Mouse (Mus musculus) mouse trophoblast stem cell (cell line): Measurements from ENCODE around the gene Ttf1.
"Not testable (repeated sequence)": the region's sequence is repeated elsewhere in the genome, so short reads cannot be mapped to it uniquely, and the experiment has no call there.

Experiments used
- in situ Hi-C, 2 experiments: fragments of 300-500 bp; cut with MseI, MboI; formaldehyde crosslinking; loops; 2 replicates in 1 of 2; 3 replicates in 1 of 2; pipeline ENCODE4 v1.15.1; 2025

The Ttf1 gene

GRCm38 (mm10) chr2:29053802-29054544 lies 6.1 kb upstream of the Ttf1 start:
- in situ Hi-C loops, result loop anchor here (5.0 kb wide), 3 partner anchors 127 to 297 kb away; no protein-coding TSS in a partner anchor

DNA sequence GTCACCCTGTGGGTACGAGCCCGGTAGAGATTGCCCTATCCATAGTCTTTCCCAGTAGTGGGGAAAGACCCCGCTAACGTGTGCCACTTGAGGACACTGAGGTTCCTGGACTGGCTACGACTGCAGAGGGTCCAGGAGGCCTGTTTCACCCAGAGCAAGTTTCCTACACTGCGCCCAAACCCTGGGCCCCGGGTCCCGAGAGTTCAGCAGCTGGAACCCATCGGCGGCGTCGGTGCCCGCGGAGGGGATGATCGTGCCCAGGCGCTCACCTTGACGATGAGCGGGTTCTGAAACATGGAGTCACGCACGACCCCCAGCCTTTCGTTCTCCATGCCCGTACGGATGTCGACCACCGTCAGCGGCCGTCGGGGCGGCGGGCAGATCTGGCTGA lies 5.5 kb upstream of the Ttf1 start:
- in situ Hi-C loops, result loop anchor here (5.0 kb wide), 3 partner anchors 127 to 297 kb away; no protein-coding TSS in a partner anchor

GRCm38 (mm10) chr2:29054991-29055390 lies 5.1 kb upstream of the Ttf1 start, which contains the start of gene Cfap77:
Gene Cfap77, minus strand, starts transcription at chr2:29055066.
- in situ Hi-C loops, result loop anchor here (5.0 kb wide), 3 partner anchors 128 to 298 kb away; no protein-coding TSS in a partner anchor

GRCm38 (mm10) chr2:29065796-29066195 lies 5.7 kb downstream of the Ttf1 start:
- in situ Hi-C loops, result no loop called here

- in situ Hi-C loops, result no loop called here
Observed at GRCm38 (mm10) chr2:29066410-29066809, 6.3 kb downstream of the Ttf1 start.

- in situ Hi-C loops, result no loop called here
Observed at GRCm38 (mm10) chr2:29074676-29075075, 14.6 kb downstream of the Ttf1 start.

- in situ Hi-C loops, result no loop called here
Observed at GRCm38 (mm10) chr2:29075331-29076070, 15.4 kb downstream of the Ttf1 start.

GRCm38 (mm10) chr2:29076226-29076625 lies 16.2 kb downstream of the Ttf1 start:
- in situ Hi-C loops, result no loop called here

- in situ Hi-C loops, result no loop called here
Observed at GRCm38 (mm10) chr2:29081965-29082364, 21.9 kb downstream of the Ttf1 start.

GRCm38 (mm10) chr2:29086026-29086425 lies 26.0 kb downstream of the Ttf1 start:
- in situ Hi-C loops, result no loop called here

- in situ Hi-C loops, result not testable (repeated sequence)
Observed at GRCm38 (mm10) chr2:29089276-29089675, 29.2 kb downstream of the Ttf1 start.

GRCm38 (mm10) chr2:29095674-29096073 lies 35.6 kb downstream of the Ttf1 start:
- in situ Hi-C loops, result no loop called here

DNA sequence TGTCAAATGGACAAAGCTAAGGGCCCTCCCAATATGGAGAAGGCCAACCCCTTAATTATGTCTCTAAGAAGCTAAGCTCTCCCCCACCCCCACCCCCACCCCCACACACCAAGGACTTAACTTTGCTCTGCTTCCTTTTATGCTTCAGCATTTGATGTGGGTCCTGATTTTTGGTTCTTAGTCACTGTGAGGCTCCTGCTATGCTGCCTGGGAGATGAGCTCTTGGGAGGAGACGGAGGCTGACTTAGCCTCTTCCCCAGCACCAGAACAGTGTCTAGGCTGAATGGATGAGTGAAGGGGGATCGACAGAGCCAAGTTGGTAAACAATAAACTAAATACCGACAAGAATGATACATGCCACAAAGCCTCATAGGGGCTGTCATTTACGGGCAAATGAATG lies 36.7 kb downstream of the Ttf1 start:
- in situ Hi-C loops, result no loop called here

DNA sequence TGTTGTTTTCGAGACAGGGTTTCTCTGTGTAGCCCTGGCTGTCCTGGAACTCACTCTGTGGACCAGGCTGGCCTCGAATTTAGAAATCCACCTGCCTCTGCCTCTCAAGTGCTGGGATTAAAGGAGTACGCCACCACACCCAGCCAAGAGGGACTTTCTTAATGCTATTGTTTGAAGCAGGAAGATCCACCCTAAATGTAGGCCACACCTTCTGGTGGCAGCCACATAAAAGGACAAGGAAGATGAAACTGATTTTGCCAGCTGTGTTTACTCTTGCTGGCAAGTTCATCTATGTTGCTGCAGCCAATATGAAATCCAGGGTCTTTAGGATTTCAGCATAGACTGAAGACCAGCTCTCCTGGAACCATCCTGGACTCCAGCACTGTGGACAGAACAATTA lies 37.4 kb downstream of the Ttf1 start:
- in situ Hi-C loops, result no loop called here

DNA sequence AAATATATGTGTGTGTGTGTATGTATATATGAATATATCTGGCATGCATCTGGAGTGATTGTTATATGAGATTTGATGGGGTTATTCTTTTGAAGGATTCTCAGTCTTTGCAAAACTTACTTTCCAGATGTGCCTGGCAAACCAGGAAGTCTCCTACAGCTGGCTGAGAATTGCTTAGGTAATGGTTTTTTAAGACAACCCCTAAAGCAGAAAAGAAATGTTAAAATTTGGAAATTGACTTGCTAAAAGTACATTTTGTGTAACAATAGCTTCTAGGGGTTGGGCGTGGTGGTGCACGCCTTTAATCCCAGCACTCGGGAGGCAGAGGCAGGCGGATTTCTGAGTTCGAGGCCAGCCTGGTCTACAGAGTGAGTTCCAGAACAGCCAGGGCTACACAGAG lies 37.9 kb downstream of the Ttf1 start:
- in situ Hi-C loops, result not testable (repeated sequence)

GRCm38 (mm10) chr2:29098786-29099185 lies 38.7 kb downstream of the Ttf1 start:
- in situ Hi-C loops, result no loop called here

GRCm38 (mm10) chr2:29099646-29100045 lies 39.6 kb downstream of the Ttf1 start:
- in situ Hi-C loops, result no loop called here

DNA sequence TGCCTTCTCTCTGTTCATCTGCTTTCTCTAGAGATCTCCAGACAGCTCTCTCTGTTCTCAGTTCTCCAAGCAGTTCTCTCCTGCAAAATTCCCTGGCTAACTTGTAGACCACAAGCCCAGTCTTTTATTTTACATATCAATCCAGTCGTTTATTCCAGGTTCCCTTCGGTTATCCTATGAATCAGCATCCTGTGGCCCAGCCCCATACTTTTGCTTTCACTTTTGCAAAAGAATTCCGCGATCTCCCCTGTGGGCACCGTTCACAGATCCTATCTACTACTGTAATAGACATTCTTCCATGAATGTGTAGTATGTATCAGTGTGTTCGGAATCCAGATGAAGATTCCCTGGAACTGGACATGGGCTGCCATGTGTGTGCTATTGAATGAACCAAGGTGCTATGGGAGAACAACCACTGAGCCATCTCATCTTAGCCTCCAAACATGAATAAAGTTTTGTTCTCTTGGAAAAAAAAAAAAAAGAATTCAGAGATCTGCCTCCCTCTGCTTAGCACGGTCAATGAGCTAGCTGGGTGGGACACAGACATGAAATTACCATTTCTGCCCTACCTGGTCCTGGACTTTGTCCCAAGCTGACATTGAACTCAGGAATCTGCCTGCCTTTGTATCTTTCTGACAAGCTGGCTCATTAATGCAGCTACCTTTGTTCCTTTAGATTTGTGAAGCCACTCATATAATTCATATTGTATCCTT lies 40.9 kb downstream of the Ttf1 start:
- in situ Hi-C loops, result no loop called here

DNA sequence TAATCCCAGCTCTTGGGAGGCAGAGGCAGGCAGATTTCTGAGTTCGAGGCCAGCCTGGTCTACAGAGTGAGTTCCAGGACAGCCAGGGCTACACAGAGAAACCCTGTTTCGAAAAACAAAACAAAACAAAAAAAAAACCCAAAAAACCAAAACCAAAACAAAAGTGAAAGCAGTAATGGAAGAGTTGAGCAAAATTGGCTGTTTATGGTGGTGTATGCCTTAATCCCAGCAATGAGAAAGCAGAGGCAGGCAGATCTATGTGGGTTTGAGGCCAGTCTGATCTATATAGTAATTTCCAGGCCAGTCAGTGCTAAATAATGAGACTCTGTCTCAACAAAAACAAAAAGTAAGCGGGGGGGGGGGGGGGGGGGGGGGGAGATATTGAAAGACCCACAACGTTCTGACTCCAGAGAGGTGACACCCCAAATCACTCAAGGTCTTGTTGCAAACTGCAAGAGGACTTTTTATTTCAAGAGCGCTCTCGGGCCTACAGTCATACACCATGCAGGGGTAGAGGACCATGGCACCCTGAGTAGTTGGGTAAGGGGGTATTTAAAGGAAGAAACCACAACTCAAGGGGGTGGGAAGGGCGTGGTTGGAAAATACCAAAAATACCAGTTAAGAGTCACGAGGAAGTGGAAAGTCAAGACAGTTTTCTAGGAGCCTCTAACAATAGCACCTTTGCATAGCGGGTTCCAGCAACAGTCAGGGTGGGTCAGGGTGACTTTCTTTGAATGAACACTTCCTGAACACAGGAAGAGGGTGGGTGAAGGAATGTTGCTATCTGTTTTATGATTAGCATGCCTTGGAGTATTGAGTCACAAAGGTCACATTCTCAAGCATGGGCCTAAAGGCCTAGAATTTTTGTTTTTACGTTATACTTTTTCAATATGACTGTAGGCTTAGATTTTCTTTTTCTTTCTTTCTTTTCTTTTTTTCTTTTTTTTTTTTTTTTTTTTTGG lies 42.6 kb downstream of the Ttf1 start:
- in situ Hi-C loops, result not testable (repeated sequence)

DNA sequence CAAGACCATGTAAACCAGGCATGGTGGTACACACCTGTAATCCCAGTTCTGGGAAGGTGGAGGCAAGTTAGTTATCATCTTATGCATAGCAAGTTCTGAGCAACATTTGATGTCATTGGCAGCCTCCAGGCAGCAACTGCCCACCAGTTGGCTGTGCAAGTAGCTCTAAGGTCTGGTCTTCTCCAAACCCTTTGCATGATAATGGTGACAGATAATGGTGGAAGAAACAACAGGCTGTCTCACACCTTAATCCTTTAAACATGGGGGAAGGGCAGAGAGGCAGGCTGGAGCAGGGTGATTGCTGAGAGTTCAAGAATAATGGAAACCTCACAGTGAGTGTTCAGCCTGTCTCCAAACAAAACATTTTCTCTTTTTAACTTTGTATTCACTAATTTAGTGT lies 60.9 kb downstream of the Ttf1 start:
- in situ Hi-C loops, result no loop called here

DNA sequence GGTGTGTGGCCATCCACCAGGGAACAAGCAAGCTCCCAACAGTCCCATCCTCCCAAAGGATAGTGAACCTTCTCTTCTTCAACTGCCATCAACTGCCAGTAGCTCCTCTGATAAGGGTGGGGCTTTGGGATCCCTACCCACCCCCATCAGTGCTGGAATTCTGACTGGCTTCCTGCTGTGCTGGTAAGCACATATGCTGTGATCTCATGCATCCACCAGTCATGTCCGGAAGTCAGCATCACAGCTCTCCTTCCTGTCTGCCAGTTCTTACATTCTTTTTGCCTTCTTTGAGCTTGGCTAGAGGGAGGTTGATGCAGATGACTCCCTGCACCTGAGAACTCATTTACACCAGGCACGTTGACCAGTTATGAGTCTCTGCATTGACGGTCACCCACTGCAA lies 62.4 kb downstream of the Ttf1 start:
- in situ Hi-C loops, result no loop called here
